Mouse (Mus musculus) WW6 (cell line): ENCODE results near the gene Faxc.
A peak's percentile ranks its signal among the peaks of the same experiment; 100 is the strongest.

Experiments used
- DNase-seq: peaks from one replicate; pipeline ENCODE4 v3.0.0-alpha.2; 2013; ENCODE audit warnings: low read depth, low spot score

Gene Faxc

GRCm38 (mm10) chr4:21930971-21931771, at the start of gene Faxc:
Gene Faxc, plus strand, starts transcription at chr4:21931329.
- DNase-seq, result peak; percentile 28

DNA sequence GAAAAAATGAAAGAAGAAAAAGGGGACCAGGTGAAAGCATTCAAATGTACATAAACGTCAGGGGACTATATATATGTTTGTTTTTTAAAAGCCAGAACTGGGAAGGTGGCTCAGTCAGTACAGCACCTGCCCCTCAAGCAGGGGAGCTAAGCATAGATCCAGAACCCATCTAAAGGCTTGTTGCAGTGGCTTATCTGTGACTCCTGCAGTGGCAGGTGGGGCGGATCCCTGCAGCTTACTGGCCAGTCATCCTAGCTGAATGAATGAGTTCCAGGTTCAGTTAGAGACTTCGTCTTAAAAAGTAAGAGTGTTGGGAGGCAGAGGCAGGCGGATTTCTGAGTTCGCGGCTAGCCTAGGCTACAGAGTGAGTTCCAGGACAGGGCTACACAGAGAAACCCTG, 48.3 kb upstream of the Faxc start:
- no peak for DNase-seq

- no peak for DNase-seq
These were observed 45.3 kb upstream of the Faxc start for GRCm38 (mm10) chr4:21885831-21886230.

- DNase-seq, result no peak
These were observed 872 bp downstream of the Faxc start for GRCm38 (mm10) chr4:21931772-21932630.

DNA sequence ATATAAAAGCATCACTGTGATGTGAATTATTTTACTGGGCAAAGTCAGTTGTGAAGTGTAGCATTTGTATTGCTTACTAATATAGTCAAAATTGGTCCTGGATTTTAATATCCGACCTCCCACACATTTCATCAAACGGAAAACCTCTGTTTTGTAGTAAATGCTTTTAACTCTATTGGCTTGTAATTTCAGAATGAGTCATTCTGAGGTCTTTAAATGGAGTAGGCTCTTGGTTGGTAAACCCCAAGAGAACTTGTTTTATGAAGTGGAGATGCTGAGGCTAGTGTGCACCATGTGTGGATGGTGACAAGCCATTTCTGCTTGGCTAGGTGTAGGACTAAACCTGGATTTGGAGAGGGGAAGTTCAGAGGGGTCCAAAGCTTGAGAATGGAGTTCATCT, 4.2 kb downstream of the Faxc start:
- DNase-seq, result no peak

- DNase-seq, result no peak
These were observed 5.3 kb downstream of the Faxc start for GRCm38 (mm10) chr4:21936424-21936823.

DNA sequence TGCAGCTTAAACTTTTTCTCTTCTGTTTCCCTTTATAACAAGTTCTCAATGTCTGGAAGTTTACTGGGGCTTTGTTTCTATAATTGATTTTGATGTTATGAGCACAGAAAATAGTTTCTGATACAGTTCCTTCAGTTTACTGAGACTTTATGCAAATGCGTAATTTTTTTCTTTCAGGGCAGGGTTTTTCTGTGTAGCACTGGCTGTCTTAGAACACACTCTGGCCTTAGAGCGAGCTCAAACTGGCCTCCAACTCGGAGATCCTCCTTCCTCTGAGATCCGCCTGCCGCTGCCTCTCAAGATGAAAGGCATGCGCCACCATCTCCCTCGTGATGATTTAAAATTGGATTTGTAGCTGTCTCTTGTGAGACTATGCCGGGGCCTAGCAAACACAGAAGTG, 6.8 kb downstream of the Faxc start:
- DNase-seq, result no peak

DNA sequence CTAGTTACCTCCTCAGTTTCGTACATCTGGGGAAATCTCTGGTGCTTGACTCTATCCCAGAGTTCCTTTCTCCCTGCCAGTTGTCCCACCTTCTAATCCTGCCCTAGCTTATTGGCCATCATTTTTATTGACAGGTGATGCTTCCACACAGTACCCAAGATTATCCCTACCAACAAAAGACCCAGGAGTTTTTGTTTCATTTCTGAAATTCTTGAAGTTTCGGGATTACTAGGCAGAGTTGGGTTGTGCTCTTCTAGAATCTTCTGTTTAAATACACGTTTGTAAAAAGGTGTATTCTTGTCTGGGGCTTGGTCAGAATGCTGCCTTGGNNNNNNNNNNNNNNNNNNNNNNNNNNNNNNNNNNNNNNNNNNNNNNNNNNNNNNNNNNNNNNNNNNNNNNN, 13.5 kb downstream of the Faxc start:
- DNase-seq, result no peak

- DNase-seq, result no peak
These were observed 20.3 kb downstream of the Faxc start for GRCm38 (mm10) chr4:21951444-21951843.

DNA sequence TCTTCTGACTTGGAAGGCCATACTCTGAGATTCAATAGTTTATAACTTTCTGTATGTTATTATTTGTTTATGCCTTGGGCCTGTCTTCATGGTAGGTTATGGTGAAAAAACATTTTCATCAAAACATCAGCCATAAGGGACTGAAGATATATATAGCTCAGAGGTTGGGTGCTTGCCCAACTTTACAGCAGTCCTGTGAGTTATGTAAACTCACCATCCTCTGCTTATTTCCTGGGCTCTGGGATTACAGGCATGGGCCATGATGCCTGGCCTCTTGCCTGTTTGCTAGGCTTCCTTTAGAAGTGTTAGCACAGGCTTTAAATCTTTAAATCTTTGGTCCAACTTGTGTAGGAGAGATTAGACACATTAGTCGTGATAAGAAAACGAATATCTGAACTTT, 21.1 kb downstream of the Faxc start:
- DNase-seq, result no peak

DNA sequence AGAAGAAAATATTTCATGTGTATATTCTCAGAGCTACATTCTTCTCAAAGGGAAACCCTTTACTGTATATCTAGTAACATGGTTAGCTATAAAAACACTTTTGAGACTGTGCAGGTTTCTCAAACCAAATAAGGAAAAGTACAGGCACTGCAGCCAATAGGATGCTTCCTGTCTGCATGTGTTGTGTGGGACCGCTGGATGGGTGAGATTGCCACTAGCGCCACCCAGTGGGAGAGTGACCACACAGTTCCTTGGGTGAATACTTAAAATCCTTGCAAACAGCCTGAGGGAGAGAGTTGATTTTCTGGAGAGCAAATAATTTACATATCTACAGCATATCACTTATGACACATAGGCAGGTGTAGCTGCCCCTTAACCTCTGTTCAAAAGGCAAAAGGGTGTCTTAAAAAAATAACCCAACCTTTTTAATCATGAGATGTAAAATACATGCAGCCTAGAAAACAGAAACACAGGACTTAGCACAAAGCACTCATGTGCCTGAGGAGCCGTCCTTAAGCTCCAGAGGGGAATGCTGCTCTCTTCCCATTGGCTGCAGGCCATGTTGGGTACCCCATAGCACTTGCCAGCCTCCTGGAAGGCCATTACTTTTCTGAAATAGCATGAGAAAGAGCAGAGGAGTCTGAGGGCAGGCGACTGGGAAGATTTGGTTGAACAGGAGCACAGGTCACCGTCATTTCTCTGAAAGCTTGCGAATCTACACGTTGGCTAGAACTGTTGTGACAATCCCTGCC, 26.6 kb downstream of the Faxc start:
- DNase-seq, result peak; percentile 42

DNA sequence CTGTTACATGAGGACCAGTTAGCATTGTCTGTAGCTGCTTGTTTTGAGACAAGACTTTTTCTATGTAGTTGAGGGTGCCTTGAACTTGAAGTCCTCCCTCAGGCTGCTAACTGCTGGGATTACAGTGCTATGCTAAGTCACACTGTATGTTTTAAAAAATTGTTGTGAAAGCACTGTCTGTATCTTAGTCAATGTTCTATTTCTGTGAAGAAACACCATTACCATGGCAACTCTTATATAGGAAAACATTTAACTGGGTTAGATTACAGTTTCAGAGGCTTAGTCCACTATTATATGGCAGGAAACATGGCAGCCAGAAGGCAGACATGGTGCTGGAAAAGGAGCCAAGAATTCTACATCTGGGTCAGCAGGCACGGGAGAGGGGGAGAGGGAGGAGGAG, 40.8 kb downstream of the Faxc start:
- no peak for DNase-seq

GRCm38 (mm10) chr4:21974126-21974525, 43.0 kb downstream of the Faxc start:
- DNase-seq, result no peak

DNA sequence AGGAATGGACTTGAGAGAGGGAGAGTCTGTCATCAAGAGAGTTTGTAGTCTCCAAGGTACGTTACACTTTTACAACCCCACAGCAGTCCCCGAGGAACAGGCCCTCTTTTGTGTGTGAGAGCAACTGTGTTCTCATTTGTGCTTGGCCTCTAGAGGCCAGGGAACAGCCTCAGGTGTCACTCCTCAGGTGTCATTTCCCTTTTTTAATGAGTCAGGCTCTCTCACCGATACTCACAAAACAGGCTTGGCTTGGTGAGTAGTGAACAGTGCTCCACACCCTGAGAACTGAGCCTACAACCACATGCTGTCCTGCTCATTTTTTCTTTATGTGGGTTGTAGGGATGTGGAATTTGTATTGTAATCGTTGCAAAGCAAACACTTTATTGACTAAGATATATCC, 49.3 kb downstream of the Faxc start:
- no peak for DNase-seq

DNA sequence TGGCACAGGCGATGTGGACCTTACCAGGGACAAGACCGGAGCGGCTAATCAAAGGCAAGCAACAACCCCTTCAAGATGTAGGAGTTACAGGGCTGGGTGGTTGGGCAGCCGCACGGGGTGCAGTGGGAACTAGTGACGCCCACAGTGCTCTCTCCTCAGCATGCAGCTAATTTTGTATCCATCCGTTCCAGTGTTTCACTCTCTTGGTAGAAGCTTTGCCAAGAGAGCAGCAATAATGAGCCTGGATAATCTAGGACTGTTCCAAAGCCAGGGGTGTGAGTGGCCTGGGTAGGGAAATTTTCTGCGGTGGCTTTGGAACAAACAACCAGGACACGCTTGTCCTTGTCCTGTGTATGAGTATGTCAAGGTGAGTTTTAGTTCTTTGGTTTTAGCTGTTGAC, 51.3 kb downstream of the Faxc start:
- no peak for DNase-seq

- no peak for DNase-seq
These were observed 55.7 kb downstream of the Faxc start for GRCm38 (mm10) chr4:21986857-21987256.

- no peak for DNase-seq
These were observed 56.3 kb downstream of the Faxc start for GRCm38 (mm10) chr4:21987460-21987859.

- DNase-seq, result no peak
These were observed 58.5 kb downstream of the Faxc start for GRCm38 (mm10) chr4:21989571-21990091.

DNA sequence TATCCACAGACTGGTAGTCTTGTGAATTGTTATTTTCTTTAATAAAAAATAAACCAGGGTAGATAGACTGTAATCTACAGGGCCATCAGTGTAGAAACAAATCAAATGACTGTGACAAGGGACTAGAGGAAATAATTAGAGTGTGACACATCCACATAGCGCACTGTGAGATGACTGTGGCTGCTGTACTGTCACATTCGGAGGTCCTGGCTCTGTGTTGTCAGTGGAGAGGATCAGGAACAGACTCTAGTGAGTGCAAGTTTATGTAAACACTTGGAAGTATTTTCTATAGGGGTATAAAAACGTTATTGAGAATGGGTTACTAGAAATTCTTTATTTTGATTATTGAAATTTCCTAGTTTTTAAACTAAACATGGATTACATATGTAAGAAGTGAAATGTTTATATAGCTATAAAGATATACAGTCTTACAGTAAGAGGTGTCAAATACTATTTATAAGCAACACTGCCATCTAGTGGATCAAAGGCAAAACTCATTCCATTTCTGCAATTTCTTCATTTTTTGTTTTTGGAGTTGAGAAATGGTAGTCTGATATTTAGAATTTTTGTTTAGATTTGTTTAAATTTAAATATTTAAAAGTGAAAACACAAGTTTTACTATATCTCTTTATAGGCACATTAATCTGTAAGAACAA, 59.6 kb downstream of the Faxc start:
- DNase-seq, result no peak

- DNase-seq, result peak; percentile 24
These were observed 86.7 kb downstream of the Faxc start for GRCm38 (mm10) chr4:22017656-22018379.

GRCm38 (mm10) chr4:22018414-22018813, 87.3 kb downstream of the Faxc start:
- no peak for DNase-seq
